Mouse (Mus musculus): ENCODE measurements around the gene Procr. TPM values are rescaled to one million over a fixed set of nuclear protein-coding genes. Genes with fewer than 3 reads are reported as not detected.
A peak's percentile ranks its signal among the peaks of the same experiment; 100 is the strongest.
"Not testable (repeated sequence)": the region's sequence is repeated elsewhere in the genome, so short reads cannot be mapped to it uniquely, and the experiment has no call there.

The Procr gene
- polyA plus RNA-seq, 1 experiment from 2014 or later, result 4.2 TPM

GRCm38 (mm10) chr2:155728742-155729141, 22.2 kb upstream of the Procr start:
- ATAC-seq (ENCODE audit: low FRiP score), result 0 out of 2 replicates have a peak, but pooled peaks have one; percentile 22

GRCm38 (mm10) chr2:155729158-155729645, 21.7 kb upstream of the Procr start, which contains the start of gene Edem2:
TSS of gene Edem2 (minus strand) at chr2:155729475.
- Histone ChIP-seq H3K9me3 (replicated peaks) (no peaks in the 10 kb centered on the region), H3K27ac (replicated peaks) (peak within 1 kb of the TSS; percentile 80), H3K9ac (replicated peaks) (peak within 1 kb of the TSS; percentile 90), H3K4me2 (peak within 1 kb of the TSS; percentile 95), H3K4me1 (peaks cover 18% of the 10 kb centered on the region), H3K4me3 (replicated peaks) (peak within 1 kb of the TSS; percentile 95), H3K36me3 (peaks cover 13% of the 10 kb centered on the region; the same call in 1 of the 2 replicates), H3K27me3 (replicated peaks) (no peaks in the 10 kb centered on the region)
- WGBS, result under 1% methylated on average over 33 of the region's 33 CpGs
- ATAC-seq (ENCODE audit: low FRiP score), result peak; percentile 97

More at GRCm38 (mm10) chr2:155728742-155729141, 22.2 kb upstream of the Procr start:
- peak overlapping the region; percentile 80 for H3K27ac ChIP-seq (replicated peaks)
- WGBS, result 5% methylated on average over 15 of the region's 15 CpGs
- H3K27me3 ChIP-seq (replicated peaks), result no peaks in the 10 kb centered on the region
- H3K4me1 ChIP-seq, result peaks cover 18% of the 10 kb centered on the region
- peaks cover 13% of the 10 kb centered on the region; the same call in 1 of the 2 replicates for H3K36me3 ChIP-seq
- peak overlapping the region; percentile 95 for H3K4me3 ChIP-seq (replicated peaks)
- peak overlapping the region; percentile 95 for H3K4me2 ChIP-seq
- H3K9me3 ChIP-seq (replicated peaks), result no peaks in the 10 kb centered on the region
- H3K9ac ChIP-seq (replicated peaks), result peak overlapping the region; percentile 90

- WGBS, result 87% methylated on average over 5 of the region's 5 CpGs
- H3K9me3 ChIP-seq (replicated peaks), result no peaks in the 10 kb centered on the region
- H3K4me2 ChIP-seq, result no peak overlapping the region
- H3K27me3 ChIP-seq (replicated peaks), result no peaks in the 10 kb centered on the region
- H3K4me1 ChIP-seq, result no peaks in the 10 kb centered on the region
- no peak overlapping the region for H3K4me3 ChIP-seq (replicated peaks)
- no peak overlapping the region for H3K27ac ChIP-seq (replicated peaks)
- ATAC-seq (ENCODE audit: low FRiP score), result no peak
- no peaks in the 10 kb centered on the region for H3K36me3 ChIP-seq
- H3K9ac ChIP-seq (replicated peaks), result no peak overlapping the region
These were observed 15.8 kb upstream of the Procr start for GRCm38 (mm10) chr2:155735080-155735479.

- not testable (repeated sequence) for ATAC-seq (ENCODE audit: low FRiP score); H3K4me1 ChIP-seq
- WGBS, result 87% methylated on average over 5 of the region's 5 CpGs
These were observed 15.2 kb upstream of the Procr start, which contains the start of gene Gm17581 for GRCm38 (mm10) chr2:155735766-155736165. TSS of gene Gm17581 (minus strand) at chr2:155735866.

GRCm38 (mm10) chr2:155736936-155737335, 14.0 kb upstream of the Procr start:
- ATAC-seq (ENCODE audit: low FRiP score), result no peak
- Histone ChIP-seq H3K36me3 (no peaks in the 10 kb centered on the region), H3K4me2 (no peak overlapping the region), H3K27me3 (replicated peaks) (no peaks in the 10 kb centered on the region), H3K27ac (replicated peaks) (no peak overlapping the region), H3K9ac (replicated peaks) (no peak overlapping the region), H3K9me3 (replicated peaks) (no peaks in the 10 kb centered on the region), H3K4me3 (replicated peaks) (no peak overlapping the region), H3K4me1 (no peaks in the 10 kb centered on the region)
- WGBS, result 83% methylated on average over 6 of the region's 6 CpGs

More at GRCm38 (mm10) chr2:155735766-155736165, 15.2 kb upstream of the Procr start, which contains the start of gene Gm17581:
- H3K27me3 ChIP-seq (replicated peaks); H3K4me2 ChIP-seq; H3K9ac ChIP-seq (replicated peaks); H3K27ac ChIP-seq (replicated peaks); H3K4me3 ChIP-seq (replicated peaks); H3K9me3 ChIP-seq (replicated peaks); H3K36me3 ChIP-seq: not testable (repeated sequence)

- Histone ChIP-seq H3K9ac (replicated peaks) (no peak overlapping the region), H3K27ac (replicated peaks) (no peak overlapping the region), H3K4me3 (replicated peaks) (no peak overlapping the region), H3K4me1 (0 out of 2 replicates have a peak, but pooled peaks cover 1% of the 10 kb centered on the region), H3K4me2 (no peak overlapping the region), H3K36me3 (no peaks in the 10 kb centered on the region), H3K27me3 (replicated peaks) (no peaks in the 10 kb centered on the region), H3K9me3 (replicated peaks) (no peaks in the 10 kb centered on the region)
- ATAC-seq (ENCODE audit: low FRiP score), result no peak
- WGBS, result 41% methylated on average over 9 of the region's 9 CpGs
These were observed 13.1 kb upstream of the Procr start for GRCm38 (mm10) chr2:155737803-155738202.

- Histone ChIP-seq H3K4me3 (replicated peaks) (no peak overlapping the region), H3K9ac (replicated peaks) (no peak overlapping the region), H3K4me1 (0 out of 2 replicates have a peak, but pooled peaks cover 3% of the 10 kb centered on the region), H3K27me3 (replicated peaks) (no peaks in the 10 kb centered on the region), H3K27ac (replicated peaks) (no peak overlapping the region), H3K36me3 (no peaks in the 10 kb centered on the region), H3K9me3 (replicated peaks) (no peaks in the 10 kb centered on the region), H3K4me2 (no peak overlapping the region)
- ATAC-seq (ENCODE audit: low FRiP score), result no peak
- 81% methylated on average over 11 of the region's 11 CpGs for WGBS
These were observed 8.7 kb upstream of the Procr start for GRCm38 (mm10) chr2:155742211-155742610.

GRCm38 (mm10) chr2:155742931-155743337, 8.0 kb upstream of the Procr start:
- Histone ChIP-seq H3K4me2 (no peak overlapping the region), H3K4me1 (0 out of 2 replicates have a peak, but pooled peaks cover 3% of the 10 kb centered on the region), H3K9me3 (replicated peaks) (no peaks in the 10 kb centered on the region), H3K27ac (replicated peaks) (no peak overlapping the region), H3K4me3 (replicated peaks) (no peak overlapping the region), H3K27me3 (replicated peaks) (no peaks in the 10 kb centered on the region), H3K9ac (replicated peaks) (no peak overlapping the region), H3K36me3 (no peaks in the 10 kb centered on the region)
- WGBS, result 71% methylated on average over 12 of the region's 12 CpGs
- no peak for ATAC-seq (ENCODE audit: low FRiP score)

- no peak overlapping the region for H3K4me2 ChIP-seq
- WGBS, result 90% methylated on average over 9 of the region's 9 CpGs
These were observed 7.6 kb upstream of the Procr start for GRCm38 (mm10) chr2:155743351-155743750.

GRCm38 (mm10) chr2:155745487-155745886, 5.4 kb upstream of the Procr start:
- no peak overlapping the region for H3K9ac ChIP-seq (replicated peaks)
- 64% methylated on average over 3 of the region's 3 CpGs for WGBS
- H3K36me3 ChIP-seq, result no peaks in the 10 kb centered on the region
- H3K9me3 ChIP-seq (replicated peaks), result no peaks in the 10 kb centered on the region
- no peaks in the 10 kb centered on the region for H3K27me3 ChIP-seq (replicated peaks)
- ATAC-seq (ENCODE audit: low FRiP score), result no peak
- H3K27ac ChIP-seq (replicated peaks), result no peak overlapping the region
- H3K4me1 ChIP-seq, result 0 out of 2 replicates have a peak, but pooled peaks cover 3% of the 10 kb centered on the region
- H3K4me3 ChIP-seq (replicated peaks), result no peak overlapping the region
- H3K4me2 ChIP-seq, result no peak overlapping the region

More at GRCm38 (mm10) chr2:155743351-155743750, 7.6 kb upstream of the Procr start:
- Histone ChIP-seq H3K9ac (replicated peaks) (no peak overlapping the region), H3K27me3 (replicated peaks) (no peaks in the 10 kb centered on the region), H3K27ac (replicated peaks) (no peak overlapping the region), H3K36me3 (no peaks in the 10 kb centered on the region), H3K9me3 (replicated peaks) (no peaks in the 10 kb centered on the region), H3K4me1 (0 out of 2 replicates have a peak, but pooled peaks cover 3% of the 10 kb centered on the region), H3K4me3 (replicated peaks) (no peak overlapping the region)
- no peak for ATAC-seq (ENCODE audit: low FRiP score)

GRCm38 (mm10) chr2:155749394-155749793, 1.5 kb upstream of the Procr start:
- ATAC-seq (ENCODE audit: low FRiP score), result no peak
- Histone ChIP-seq H3K36me3 (no peaks in the 10 kb centered on the region), H3K4me2 (no peak overlapping the region), H3K9me3 (replicated peaks) (no peaks in the 10 kb centered on the region), H3K27me3 (replicated peaks) (peaks cover 4% of the 10 kb centered on the region; the same call in 1 of the 2 replicates), H3K9ac (replicated peaks) (no peak overlapping the region), H3K27ac (replicated peaks) (no peak overlapping the region), H3K4me3 (replicated peaks) (no peak overlapping the region), H3K4me1 (0 out of 2 replicates have a peak, but pooled peaks cover 6% of the 10 kb centered on the region)
- 92% methylated on average over 4 of the region's 4 CpGs for WGBS

- ATAC-seq (ENCODE audit: low FRiP score), result no peak
- Histone ChIP-seq H3K36me3 (no peaks in the 10 kb centered on the region), H3K4me1 (0 out of 2 replicates have a peak, but pooled peaks cover 5% of the 10 kb centered on the region), H3K9ac (replicated peaks) (no peak overlapping the region), H3K4me3 (replicated peaks) (no peak overlapping the region), H3K27ac (replicated peaks) (no peak overlapping the region), H3K27me3 (replicated peaks) (peaks cover 4% of the 10 kb centered on the region; the same call in 1 of the 2 replicates), H3K4me2 (no peak overlapping the region), H3K9me3 (replicated peaks) (no peaks in the 10 kb centered on the region)
- WGBS, result 0% methylated on average over 1 of the region's 1 CpGs
These were observed 4.8 kb downstream of the Procr start for GRCm38 (mm10) chr2:155755746-155756145.

All from neural tube, embryonic 15.5 days (tissue).